Mouse (Mus musculus) lung, embryonic 15.5 days (tissue): ENCODE results near the gene Fbxo47. TPM values are rescaled to one million over a fixed set of nuclear protein-coding genes. Genes with fewer than 3 reads are reported as not detected.

ENCODE experiments used
- ATAC-seq: fragments of 200-750 bp; cut with Nextera tagmentation; 2 replicates; pipeline ENCODE4 v1.8.0; 2017; ENCODE audit warnings: moderate number of reproducible peaks, borderline replicate concordance; ENCODE audit not compliant: low FRiP score, low TSS enrichment; ENCODE audit errors: extremely low read depth
- H3K27ac ChIP-seq: fragments of 300-500 bp; sonication (generic); 2 replicates; pipeline ENCODE4 v1.5.1; 2015; ENCODE audit warnings: moderate library complexity, mild to moderate bottlenecking, inconsistent platforms
- H3K27me3 ChIP-seq: fragments of 300-500 bp; sonication (generic); 2 replicates; pipeline ENCODE4 v1.6.1; 2015; ENCODE audit warnings: inconsistent platforms
- H3K36me3 ChIP-seq: fragments of 300-500 bp; sonication (generic); 2 replicates; pipeline ENCODE4 v1.6.1; 2015; ENCODE audit warnings: inconsistent platforms
- H3K4me1 ChIP-seq: fragments of 300-500 bp; sonication (generic); 2 replicates; pipeline ENCODE4 v1.6.1; 2015; ENCODE audit warnings: inconsistent platforms
- H3K4me2 ChIP-seq: fragments of 300-500 bp; sonication (generic); 2 replicates; pipeline ENCODE4 v1.6.1; 2015; ENCODE audit warnings: inconsistent platforms, mild to moderate bottlenecking, moderate library complexity
- H3K4me3 ChIP-seq: fragments of 300-500 bp; sonication (generic); 2 replicates; pipeline ENCODE4 v1.5.1; 2015; ENCODE audit warnings: mild to moderate bottlenecking, inconsistent platforms
- H3K9ac ChIP-seq: fragments of 300-500 bp; sonication (generic); 2 replicates; pipeline ENCODE4 v1.6.1; 2015; ENCODE audit warnings: inconsistent platforms
- H3K9me3 ChIP-seq: fragments of 300-500 bp; sonication (generic); 2 replicates; pipeline ENCODE4 v1.6.1; 2016; ENCODE audit warnings: inconsistent platforms
- WGBS: fragments of 180-500 bp; shearing (Covaris S2); methylation state at CpG from one replicate; pipeline ENCODE4 v1.1.7; 2015; 5-methylcytosine and 5-hydroxymethylcytosine counted together
- polyA plus RNA-seq: library from polyadenylated mRNA; unstranded; fragments of >200 nt; fragmentation: Nextera tagmentation; extraction: Ambion mirVana; gene quantifications from 2 replicates; pipeline ENCODE4 v1.2.1, GENCODE M21; 2015

The Fbxo47 gene
- polyA plus RNA-seq, 1 experiment from 2014 or later = 0.64 TPM

DNA sequence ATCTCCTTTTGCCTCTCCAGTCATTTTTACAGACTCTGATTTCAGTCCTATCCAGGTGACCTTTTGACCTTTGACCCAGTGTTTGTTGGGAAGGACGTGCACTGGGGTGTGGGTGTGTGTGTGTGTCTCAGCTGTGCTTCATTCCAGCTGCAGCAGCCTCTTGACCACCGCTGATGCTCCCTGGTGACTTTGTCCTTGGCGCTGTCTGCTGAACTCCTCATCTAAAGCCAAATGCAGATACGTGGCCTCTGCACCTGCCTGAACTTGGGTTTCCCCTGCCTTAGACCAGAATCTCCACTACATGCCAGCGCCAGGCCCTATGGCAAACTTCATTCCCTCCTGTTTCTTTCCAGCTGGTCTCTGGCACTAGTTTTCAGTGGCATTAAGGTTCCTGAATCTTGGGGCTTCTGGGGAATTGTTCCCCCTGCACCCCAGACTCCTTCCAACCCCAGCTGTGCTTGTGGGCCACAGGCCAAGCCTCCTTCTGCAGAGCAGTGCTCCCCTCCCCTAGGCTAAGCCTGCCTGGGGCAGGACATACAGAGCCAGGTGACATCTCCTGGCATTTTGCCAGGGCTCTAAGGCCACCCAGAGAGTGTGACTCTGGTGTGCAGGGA, 75.2 kb downstream of the Fbxo47 start:
- Histone ChIP-seq H3K9me3 (no peaks in the 10 kb centered on the region), H3K27me3 (no peaks in the 10 kb centered on the region), H3K27ac (peak overlapping the region; percentile 89), H3K4me2 (peak overlapping the region; percentile 7; the same call in 1 of the 2 replicates), H3K9ac (0 out of 2 replicates have a peak overlapping the region, but pooled peaks have one; percentile 3), H3K36me3 (peaks cover 20% of the 10 kb centered on the region; the same call in 1 of the 2 replicates), H3K4me1 (peaks cover 100% of the 10 kb centered on the region), H3K4me3 (no peak overlapping the region)
- ATAC-seq = no peak
- 32% methylated on average over 5 of the region's 5 CpGs for WGBS

DNA sequence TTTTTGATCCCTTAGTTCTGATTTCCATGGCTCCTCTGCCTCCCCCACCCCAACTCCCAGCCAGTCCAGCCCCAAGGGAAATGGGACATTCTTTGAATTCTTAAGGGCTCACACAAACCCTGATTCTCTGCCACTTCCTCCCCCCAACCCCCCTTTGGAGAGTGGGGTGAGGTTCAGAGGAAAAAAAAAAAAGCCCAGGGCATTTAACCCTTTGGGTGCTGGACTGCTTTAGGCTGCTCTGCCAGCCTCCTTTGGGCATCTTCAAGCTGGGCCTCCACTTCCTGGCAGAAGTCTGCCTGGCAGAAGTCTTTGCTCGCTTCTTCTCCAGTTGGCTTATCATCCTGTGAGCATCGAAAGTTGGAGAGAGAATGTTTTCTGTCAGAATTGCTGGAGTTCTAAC, 75.9 kb downstream of the Fbxo47 start:
- Histone ChIP-seq H3K9ac (no peak overlapping the region), H3K36me3 (peaks cover 15% of the 10 kb centered on the region; the same call in 1 of the 2 replicates), H3K27ac (peak overlapping the region; percentile 89), H3K4me3 (no peak overlapping the region), H3K4me1 (peaks cover 99% of the 10 kb centered on the region), H3K4me2 (peak overlapping the region; percentile 7; the same call in 1 of the 2 replicates), H3K27me3 (no peaks in the 10 kb centered on the region), H3K9me3 (no peaks in the 10 kb centered on the region)
- peak; percentile 12; the same call in 1 of the 2 replicates for ATAC-seq
- 13% methylated on average over 2 of the region's 2 CpGs for WGBS

DNA sequence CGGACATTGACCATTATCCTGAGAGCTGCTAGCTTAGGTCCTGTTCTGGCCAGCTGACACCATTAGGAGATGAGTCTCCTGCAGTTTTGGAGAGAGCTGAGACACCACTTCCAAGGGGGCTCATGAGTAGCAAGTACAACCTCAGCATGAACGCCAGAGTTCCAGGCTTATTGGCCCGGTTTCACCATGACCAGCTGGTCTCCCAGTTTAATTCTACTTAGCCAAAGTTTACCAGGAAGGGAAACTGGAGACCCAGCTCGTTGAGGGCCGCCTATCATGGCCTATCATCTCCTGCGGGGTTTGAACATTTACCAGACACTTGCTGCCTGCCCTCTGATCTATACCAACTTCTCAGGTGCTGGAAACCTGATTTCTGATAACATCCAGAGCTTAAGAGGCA, 76.3 kb downstream of the Fbxo47 start:
- H3K4me2 ChIP-seq = peak overlapping the region; percentile 7; the same call in 1 of the 2 replicates
- WGBS = 16% methylated on average over 6 of the region's 6 CpGs
- H3K36me3 ChIP-seq = peaks cover 13% of the 10 kb centered on the region; the same call in 1 of the 2 replicates
- no peak for ATAC-seq
- peaks cover 98% of the 10 kb centered on the region for H3K4me1 ChIP-seq
- no peaks in the 10 kb centered on the region for H3K27me3 ChIP-seq
- no peak overlapping the region for H3K9ac ChIP-seq
- no peak overlapping the region for H3K4me3 ChIP-seq
- no peaks in the 10 kb centered on the region for H3K9me3 ChIP-seq
- H3K27ac ChIP-seq = peak overlapping the region; percentile 89

DNA sequence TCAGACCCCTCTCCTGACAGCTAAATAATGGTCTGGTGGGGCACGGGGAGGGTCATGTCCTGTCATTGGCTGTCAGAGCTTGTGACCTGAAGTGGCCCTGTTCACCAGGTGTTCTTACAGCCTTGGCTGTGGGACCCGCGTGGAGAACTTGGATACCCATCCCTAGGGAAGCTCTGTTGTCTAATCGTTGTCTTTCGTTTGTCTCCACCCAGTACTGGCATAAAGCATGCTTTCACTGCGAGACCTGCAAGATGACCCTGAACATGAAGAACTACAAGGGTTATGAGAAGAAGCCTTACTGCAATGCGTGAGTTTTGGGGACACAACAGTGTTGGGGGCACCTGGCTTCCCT, 77.4 kb downstream of the Fbxo47 start:
- H3K9me3 ChIP-seq = no peaks in the 10 kb centered on the region
- H3K4me1 ChIP-seq = peaks cover 98% of the 10 kb centered on the region
- H3K27ac ChIP-seq = peak overlapping the region; percentile 89
- H3K27me3 ChIP-seq = no peaks in the 10 kb centered on the region
- peaks cover 13% of the 10 kb centered on the region; the same call in 1 of the 2 replicates for H3K36me3 ChIP-seq
- ATAC-seq = no peak
- no peak overlapping the region for H3K9ac ChIP-seq
- no peak overlapping the region for H3K4me3 ChIP-seq
- 57% methylated on average over 7 of the region's 7 CpGs for WGBS
- peak overlapping the region; percentile 52 for H3K4me2 ChIP-seq

DNA sequence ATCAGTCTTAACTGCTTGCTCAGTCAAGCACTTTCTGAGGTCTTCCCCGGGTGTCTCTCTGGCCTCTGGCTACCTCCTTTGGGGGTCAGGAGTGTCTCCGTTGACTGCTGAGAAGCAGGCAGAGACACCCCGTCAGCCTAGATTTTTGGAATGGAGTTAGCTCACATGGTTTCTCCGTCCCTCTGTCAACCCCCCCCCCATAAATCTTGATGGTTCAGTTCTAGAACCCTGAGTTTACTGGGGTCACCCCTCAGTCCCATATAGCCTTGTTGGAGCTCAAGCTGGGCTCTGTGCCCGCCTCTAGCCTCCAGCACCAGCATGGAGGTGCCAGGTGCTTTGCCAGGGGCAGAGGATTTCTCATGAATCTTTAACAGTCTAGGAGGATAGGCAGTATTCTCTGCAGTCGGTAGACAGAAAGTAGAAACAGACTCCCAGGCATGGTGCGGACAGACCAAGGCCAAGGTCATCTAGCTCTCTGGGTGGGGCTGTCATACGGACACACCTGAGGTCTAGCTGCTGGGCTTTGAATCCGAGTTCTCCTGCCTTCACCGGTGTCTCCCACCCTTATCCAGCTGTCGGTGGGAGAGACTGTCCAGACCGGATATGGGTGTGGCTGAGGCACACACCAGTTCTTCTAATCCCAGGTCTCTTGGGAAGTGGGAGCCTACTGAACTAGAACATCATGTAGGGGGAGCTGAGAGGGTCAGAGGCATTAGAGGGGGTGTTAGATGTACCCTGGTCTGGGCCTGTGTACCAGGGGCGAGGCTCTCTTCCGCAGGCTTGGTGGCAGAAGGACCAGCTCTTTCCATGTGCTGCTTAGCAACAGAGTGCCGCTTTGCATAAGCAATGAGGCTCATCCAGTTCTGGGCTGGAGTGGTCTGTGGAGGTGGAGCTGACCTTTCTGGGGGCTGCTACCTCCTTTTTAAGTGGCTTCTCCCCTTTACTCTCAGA, 78.0 kb downstream of the Fbxo47 start:
- no peaks in the 10 kb centered on the region for H3K27me3 ChIP-seq
- peak overlapping the region; percentile 20 for H3K4me3 ChIP-seq
- WGBS = 25% methylated on average over 15 of the region's 15 CpGs
- H3K9ac ChIP-seq = peak overlapping the region; percentile 11; the same call in 1 of the 2 replicates
- peaks cover 98% of the 10 kb centered on the region for H3K4me1 ChIP-seq
- peak overlapping the region; percentile 52 for H3K4me2 ChIP-seq
- no peak for ATAC-seq
- H3K9me3 ChIP-seq = no peaks in the 10 kb centered on the region
- H3K27ac ChIP-seq = peak overlapping the region; percentile 89
- H3K36me3 ChIP-seq = peaks cover 11% of the 10 kb centered on the region; the same call in 1 of the 2 replicates

DNA sequence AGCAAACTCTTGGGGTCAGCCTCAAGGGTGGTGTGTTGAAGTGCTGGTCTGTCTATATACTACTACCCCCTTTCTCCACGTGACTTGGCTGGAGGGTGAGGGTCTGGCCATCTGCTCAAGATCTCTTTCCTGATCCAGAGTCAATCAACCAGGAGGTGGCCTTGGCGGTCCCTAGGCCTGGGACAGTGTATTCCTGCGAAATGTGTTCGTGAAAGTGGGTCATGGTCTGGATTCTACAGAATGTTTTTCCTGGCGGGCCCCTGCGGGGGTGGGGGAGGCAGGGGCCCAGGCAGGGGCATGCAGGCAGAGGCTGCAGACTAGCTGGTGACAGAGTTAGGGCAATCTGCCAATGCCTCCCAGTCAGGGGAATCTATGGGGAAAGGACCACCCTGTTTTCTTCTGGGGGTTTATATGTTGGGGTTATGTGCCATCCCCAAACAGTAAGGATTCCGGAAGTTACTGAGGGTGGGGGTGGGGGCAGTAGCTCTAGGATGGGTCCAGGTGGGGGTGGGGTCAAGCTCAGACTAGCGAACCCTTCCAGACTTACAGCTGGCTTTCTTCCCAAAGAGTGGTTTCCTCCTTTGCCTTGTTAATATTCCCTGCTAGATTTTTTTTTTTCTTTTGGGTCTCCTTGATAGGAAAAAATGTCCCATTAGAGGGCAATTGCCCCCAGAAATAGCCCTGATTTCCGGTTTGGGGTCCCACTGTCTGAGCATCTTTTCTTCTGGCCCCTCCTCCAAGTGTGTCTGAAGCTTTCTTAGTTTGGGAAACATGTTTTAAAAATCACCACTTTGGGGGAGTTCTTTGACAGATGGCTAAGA, 78.9 kb downstream of the Fbxo47 start:
- Histone ChIP-seq H3K36me3 (peaks cover 11% of the 10 kb centered on the region; the same call in 1 of the 2 replicates), H3K4me1 (peaks cover 89% of the 10 kb centered on the region), H3K4me2 (peak overlapping the region; percentile 52), H3K9me3 (no peaks in the 10 kb centered on the region), H3K4me3 (peak overlapping the region; percentile 20), H3K27me3 (no peaks in the 10 kb centered on the region), H3K9ac (no peak overlapping the region; the same call in 1 of the 2 replicates), H3K27ac (peak overlapping the region; percentile 89)
- 9% methylated on average over 9 of the region's 9 CpGs for WGBS
- peak; percentile 37; the same call in 1 of the 2 replicates for ATAC-seq

DNA sequence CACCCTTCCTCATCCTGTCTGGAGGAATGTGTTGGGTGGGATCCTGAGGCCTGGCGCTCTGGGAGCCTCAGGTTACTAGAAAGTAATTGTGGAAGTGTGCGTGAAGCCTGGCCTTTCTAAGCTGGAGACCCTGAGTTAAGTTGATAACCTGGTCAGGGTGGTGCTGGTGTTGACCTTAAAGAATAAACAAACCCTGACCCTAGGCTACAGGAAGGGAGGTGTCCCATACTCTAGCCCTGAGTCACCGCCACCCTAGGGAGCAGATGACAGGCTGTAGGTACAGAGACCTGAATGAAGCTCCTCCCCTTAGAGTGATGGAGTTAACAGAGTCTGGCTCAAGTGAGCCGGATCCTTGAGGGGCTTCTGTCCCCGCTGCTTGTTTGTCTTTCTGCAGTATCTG, 80.1 kb downstream of the Fbxo47 start:
- peak overlapping the region; percentile 52; the same call in 1 of the 2 replicates for H3K4me2 ChIP-seq
- peaks cover 77% of the 10 kb centered on the region for H3K4me1 ChIP-seq
- H3K36me3 ChIP-seq = peaks cover 8% of the 10 kb centered on the region; the same call in 1 of the 2 replicates
- ATAC-seq = no peak
- no peak overlapping the region for H3K9ac ChIP-seq
- no peaks in the 10 kb centered on the region for H3K9me3 ChIP-seq
- no peak overlapping the region for H3K4me3 ChIP-seq
- WGBS = 53% methylated on average over 5 of the region's 5 CpGs
- peak overlapping the region; percentile 89 for H3K27ac ChIP-seq
- H3K27me3 ChIP-seq = no peaks in the 10 kb centered on the region

Other genes with a start within 250 kb of the Fbxo47 start
- 3.2 and 3.3 TPM in 2 replicates for gene Mllt6, start 220.7 kb downstream of the Fbxo47 start, polyA plus RNA-seq
- 44.1 and 45.5 TPM in 2 replicates for gene Cisd3, start 198.3 kb downstream of the Fbxo47 start, polyA plus RNA-seq
- gene Pcgf2, start 183.7 kb downstream of the Fbxo47 start, polyA plus RNA-seq = 12.1 and 13.2 TPM in 2 replicates
- 465 and 505 TPM in 2 replicates for gene Psmb3, start 180.8 kb downstream of the Fbxo47 start, polyA plus RNA-seq
- gene Pip4k2b, start 139.4 kb downstream of the Fbxo47 start, polyA plus RNA-seq = 1.6 and 1.8 TPM in 2 replicates
- gene Cwc25, start 117.6 kb downstream of the Fbxo47 start, polyA plus RNA-seq = 15.6 and 18.5 TPM in 2 replicates
- gene 1700001P01Rik, start 108.2 kb downstream of the Fbxo47 start, polyA plus RNA-seq = 0.85 TPM in 1 of 2 replicates, not detected in the other
- 457 and 490 TPM in 2 replicates for gene Rpl23, start 101.7 kb downstream of the Fbxo47 start, polyA plus RNA-seq
- gene Lasp1, start 85.2 kb downstream of the Fbxo47 start, polyA plus RNA-seq = 153 and 160 TPM in 2 replicates
- gene B230217C12Rik, start 43.4 kb downstream of the Fbxo47 start, polyA plus RNA-seq = 4.2 and 4.4 TPM in 2 replicates
- 0.89 and 1.3 TPM in 2 replicates for gene Plxdc1, start 102.3 kb upstream of the Fbxo47 start, polyA plus RNA-seq
- gene Arl5c, start 112.0 kb upstream of the Fbxo47 start, polyA plus RNA-seq = 6.8 and 9.0 TPM in 2 replicates
- 4.9 and 5.2 TPM in 2 replicates for gene Cacnb1, start 138.9 kb upstream of the Fbxo47 start, polyA plus RNA-seq
- gene Rpl19, start 142.6 kb upstream of the Fbxo47 start, polyA plus RNA-seq = 1,039 and 1,081 TPM in 2 replicates
- 0.06 and 0.16 TPM in 2 replicates for gene Stac2, start 169.3 kb upstream of the Fbxo47 start, polyA plus RNA-seq